Mouse (Mus musculus) ZHBTc4 (cell line): ENCODE data around the gene Dtx3l.
"Not testable (repeated sequence)": the region's sequence is repeated elsewhere in the genome, so short reads cannot be mapped to it uniquely, and the experiment has no call there.

Source experiments
- DNase-seq: peaks from one replicate; pipeline ENCODE4 v3.0.0-alpha.2; 2011; ENCODE audit warnings: low read depth, low spot score

The Dtx3l gene

GRCm38 (mm10) chr16:35932179-35933055 is 6.5 kb downstream of the Dtx3l start:
- DNase-seq = no peak

DNA sequence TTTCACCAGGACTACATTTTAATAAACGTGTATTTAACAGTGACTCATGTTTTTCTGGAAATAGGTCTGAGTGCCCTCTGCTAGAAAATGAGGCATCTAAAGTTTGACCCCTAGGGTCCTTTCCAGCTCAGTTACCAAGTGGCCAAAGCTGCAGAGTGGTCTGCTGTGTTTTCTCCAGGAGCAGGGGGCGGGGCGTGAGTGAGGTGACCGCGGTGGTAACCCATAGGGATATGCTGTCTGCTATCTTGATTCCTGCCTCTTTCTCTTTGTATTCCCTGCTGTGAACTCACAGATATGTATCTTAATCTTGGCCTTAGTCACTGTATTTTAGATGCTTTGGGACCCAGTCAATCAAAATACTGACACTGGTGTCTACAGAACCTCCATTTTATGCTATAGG is 14.6 kb downstream of the Dtx3l start:
- DNase-seq = no peak

DNA sequence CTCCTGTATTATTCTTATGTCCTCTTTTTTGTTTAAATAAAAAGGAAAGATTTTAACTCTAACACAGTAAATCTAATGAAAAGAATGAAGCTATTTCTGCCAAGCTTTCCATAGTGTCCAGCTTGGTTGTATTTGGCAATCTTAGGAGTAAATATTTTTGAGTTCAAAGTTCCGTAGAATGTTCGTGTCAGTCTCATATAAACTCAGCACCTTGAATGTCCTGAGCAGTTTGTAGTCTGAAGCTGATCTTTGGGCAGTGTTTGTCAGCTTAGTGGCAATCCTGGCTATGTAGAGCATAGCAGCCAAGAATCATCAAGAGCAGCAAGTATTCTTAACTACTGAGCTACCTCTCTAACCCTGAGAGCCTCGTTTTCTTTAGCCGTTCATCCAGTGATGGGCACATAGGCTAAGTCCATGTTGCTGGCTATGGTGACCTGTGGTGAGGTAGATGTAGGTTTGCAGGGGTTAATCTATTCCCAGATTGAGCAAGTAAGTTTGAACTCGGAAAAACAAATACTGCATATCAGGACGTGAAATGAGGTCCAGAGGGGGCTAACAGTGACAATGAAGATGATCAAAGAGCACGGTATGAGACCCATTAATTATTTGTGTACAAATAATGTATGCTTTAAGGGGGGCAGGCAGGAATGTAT is 15.3 kb downstream of the Dtx3l start:
- no peak for DNase-seq

GRCm38 (mm10) chr16:35922301-35922895 is 16.6 kb downstream of the Dtx3l start:
- no peak for DNase-seq

DNA sequence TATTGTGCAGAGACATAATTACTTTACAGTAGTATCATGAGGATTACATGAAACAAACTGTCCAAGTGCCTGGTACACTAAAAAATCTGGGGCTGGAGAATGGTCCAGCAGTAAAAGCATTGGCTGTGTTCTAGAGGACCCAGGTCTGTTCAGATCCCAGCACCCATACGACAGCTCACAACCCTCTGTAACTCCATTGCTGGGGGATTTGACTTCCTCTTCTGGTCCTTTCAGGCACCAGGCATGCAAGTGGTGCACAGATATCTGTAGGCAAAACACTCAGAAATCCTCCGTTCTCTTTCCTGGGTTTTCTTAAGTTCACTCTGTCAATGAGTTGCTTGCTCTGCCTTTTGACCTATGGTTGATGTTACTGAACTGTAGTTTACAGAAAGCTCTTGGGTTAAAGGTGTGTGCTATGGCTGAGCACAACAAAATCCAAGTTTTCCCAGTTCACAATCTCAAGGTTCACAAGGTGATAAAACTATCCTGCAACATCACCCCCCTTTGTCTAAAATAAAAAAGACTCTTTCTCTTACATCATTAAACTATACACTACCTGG is 17.2 kb downstream of the Dtx3l start:
- no peak for DNase-seq

GRCm38 (mm10) chr16:35918721-35919543 is 20.0 kb downstream of the Dtx3l start:
- DNase-seq = no peak

- DNase-seq = no peak
Observed at GRCm38 (mm10) chr16:35914301-35914700, 24.6 kb downstream of the Dtx3l start.

- DNase-seq = peak; percentile 66
Observed at GRCm38 (mm10) chr16:35913526-35913925, 25.4 kb downstream of the Dtx3l start.

DNA sequence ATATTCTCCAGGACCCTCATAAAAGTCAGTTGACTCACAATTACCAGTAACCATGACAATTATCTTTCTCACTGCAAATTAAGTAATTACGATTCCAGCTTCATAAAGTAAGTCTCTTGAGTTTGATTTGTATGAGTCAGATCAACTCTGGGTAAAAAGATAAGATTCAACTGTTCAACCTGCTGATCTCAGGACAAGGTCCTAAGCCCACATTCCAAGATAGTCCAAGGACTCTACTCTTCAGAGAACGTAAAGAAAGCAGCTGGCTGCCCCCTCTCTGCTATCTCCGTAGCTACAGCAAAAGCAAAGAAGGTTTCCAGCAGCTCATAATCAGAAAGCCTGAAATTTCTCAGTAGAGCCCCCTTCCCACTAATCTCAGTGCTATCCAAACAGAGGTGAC is 27.5 kb downstream of the Dtx3l start:
- DNase-seq = no peak

GRCm38 (mm10) chr16:35907432-35908201 is 31.3 kb downstream of the Dtx3l start:
- DNase-seq = no peak

- DNase-seq = no peak
Observed at GRCm38 (mm10) chr16:35906887-35907286, 32.1 kb downstream of the Dtx3l start.

- DNase-seq = no peak
Observed at GRCm38 (mm10) chr16:35905819-35906485, 33.0 kb downstream of the Dtx3l start.

- DNase-seq = no peak
Observed at GRCm38 (mm10) chr16:35905355-35905754, 33.6 kb downstream of the Dtx3l start.

GRCm38 (mm10) chr16:35904121-35904736 is 34.7 kb downstream of the Dtx3l start:
- peak; percentile 68 for DNase-seq

DNA sequence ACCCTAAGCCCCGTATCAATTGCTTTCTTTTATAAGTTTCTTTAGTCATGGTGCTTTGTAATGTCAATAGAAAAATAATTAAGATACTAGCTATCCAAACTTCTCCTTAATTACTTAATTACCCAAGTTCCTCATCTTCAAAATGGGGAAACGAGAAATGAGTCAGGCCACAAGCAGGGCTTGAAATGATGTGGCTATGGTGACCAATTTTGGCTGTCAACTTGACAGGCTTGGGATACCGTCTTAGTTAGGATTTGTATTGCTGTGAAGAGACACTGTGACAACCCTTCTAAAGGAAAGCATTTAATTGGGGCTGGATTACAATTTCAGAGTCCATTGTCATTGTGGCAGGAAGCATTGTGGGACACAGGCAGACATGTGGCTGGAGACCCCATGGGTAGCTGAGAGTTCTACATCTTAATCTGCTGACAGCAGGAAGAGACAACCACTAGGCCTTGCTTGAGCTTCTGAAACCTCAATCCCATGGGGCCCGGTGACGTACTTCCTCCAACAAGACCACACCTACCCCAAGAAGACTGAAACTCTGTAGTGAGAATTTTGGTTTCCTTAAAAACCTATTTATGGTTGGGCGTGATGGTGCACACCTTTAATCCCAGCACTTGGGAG is 35.8 kb downstream of the Dtx3l start:
- no peak for DNase-seq

DNA sequence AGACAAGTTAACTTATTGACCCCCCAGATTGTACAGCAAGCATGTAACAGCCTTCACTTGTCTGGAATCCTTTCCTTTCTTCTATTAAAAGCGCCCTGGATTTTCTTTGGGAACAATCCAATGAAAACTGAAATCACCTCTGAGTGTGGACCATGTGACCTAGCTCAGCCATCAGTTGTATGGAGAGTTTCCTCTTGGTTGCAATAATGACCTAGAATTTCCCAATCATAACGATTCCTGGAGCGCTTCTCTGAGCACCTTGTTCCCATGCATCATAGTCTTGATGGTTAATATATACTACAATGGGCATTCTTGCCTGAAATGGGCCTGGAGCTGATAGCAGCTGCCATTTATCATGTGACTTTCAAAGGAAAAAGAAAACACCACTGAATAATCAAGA is 38.4 kb downstream of the Dtx3l start:
- DNase-seq = no peak

DNA sequence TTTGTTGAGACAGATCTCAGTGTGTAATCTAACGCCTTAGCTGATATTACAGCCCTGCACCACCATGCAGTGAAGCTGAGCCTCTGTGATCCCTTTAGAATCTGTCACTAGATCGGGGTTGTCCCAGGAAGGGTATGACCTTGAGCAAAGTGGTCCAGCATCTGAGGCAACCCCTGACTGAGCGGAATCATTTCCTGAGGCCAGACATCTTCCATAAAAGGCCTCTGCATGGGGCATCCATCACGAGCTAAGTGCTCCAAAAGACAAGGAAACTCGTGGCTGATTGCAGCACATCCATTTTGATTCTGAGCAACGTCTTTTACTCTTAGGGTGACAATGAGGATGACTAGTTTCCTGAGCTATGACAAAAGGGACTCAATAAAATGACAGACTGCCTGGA is 44.0 kb downstream of the Dtx3l start:
- DNase-seq = peak; percentile 32

DNA sequence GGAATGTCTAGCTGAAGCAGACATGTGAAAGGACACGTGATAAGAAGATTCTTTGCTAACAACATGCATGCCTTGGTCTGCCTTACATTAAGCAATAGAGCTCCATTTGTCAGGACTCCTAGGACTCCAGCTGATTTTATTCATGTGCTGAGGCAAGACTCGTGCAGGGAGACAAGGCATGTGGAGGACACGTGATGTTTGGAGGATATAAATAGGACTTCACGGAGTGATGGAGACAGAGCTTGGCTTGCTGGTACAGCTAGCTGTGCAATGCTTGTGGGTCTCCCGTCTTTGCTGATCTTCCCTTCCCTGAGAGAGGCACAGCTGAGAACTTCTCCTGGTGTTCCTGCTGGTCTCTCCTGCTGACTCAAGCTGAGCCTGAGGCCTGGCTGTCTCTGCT is 47.3 kb downstream of the Dtx3l start:
- DNase-seq = not testable (repeated sequence)

DNA sequence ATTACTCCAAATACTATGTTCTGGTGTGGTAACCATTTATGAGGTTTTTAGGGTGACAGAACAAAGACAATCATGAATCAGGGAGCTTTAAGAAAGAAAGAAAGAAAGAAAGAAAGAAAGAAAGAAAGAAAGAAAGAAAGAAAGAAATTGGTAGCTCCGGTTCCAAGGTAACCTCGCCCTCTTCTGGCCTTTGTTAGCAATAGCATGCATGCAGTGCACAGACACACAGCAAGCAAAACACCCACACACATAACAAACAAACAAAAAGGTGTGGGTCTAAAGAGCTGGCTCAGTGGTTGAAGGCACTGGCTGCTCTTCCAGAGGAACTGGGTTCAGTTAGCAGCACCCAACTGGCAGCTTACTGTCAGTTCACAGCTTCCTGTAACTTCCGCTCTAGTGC is 48.3 kb downstream of the Dtx3l start:
- peak; percentile 46 for DNase-seq
